Comparison of ENCODE assay signal across 9 mouse cellular contexts in the genomic region with DNA sequence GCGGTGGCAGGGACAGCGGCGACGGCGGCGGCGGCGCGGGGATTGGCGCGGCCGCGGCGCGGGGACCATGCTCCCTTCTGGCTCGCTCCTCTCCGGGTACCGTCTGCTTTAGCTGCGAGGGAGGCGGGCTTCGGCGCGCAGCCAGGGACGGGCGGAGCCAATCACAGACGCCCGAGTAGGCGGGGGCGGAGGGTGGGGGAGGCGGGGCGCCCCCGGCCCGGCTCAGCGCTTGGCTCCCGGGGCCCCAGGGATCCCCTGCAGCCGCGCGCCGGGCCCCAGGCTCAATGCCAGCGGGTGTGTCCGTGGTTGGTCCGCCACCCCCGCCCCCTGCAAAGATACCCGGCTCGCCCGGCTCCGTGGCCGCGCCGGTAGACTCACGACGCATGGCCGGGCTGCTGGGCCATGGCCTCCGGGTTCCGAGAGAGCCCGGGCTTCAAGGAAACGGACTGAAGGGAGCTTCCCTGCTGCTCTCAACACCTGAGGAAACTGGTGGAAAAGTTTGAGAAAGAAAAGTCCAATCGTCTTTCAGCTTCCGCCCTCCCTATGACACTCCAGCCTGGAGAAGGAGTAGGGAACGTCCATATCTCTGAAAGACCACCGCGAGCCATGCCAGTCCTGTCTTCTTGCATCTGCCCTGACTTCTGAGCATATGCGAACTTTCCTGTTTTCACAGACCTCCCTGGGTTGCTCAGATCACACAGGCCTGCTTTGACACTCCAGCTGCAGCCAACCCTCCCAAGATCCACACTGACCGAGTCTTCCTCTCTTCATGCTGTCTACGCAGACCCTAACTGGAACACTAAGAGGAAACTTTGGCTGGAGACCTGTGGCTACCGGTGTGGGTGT. TPM values are rescaled to one million over a fixed set of nuclear protein-coding genes. Genes with fewer than 3 reads are reported as not detected.
DNase-seq lines count a peak whose midpoint lies in the region; ATAC-seq and TF ChIP-seq lines count a peak whose summit lies in the region.
"Had no signal": no experiment of that assay in that cellular context is flagged by ENCODE, and none has a peak within 500 bp of the region (broad histone marks: within the 10 kb centered on the region; RNA-seq: fewer than 3 reads in every experiment).

Gene Klhl29, minus strand, starts transcription at position 67 of the 846 bp plus-strand sequence.

- WGBS in spleen, adult 2 months, result 5% methylated on average over 60 of the region's 66 CpGs
- WGBS in embryonic facial prominence, embryonic 15.5 days, result 1% methylated on average over 58 of the region's 66 CpGs
- under 1% methylated on average over 53 of the region's 66 CpGs for WGBS in limb, embryonic 13.5 days
- WGBS in midbrain, embryonic 15.5 days, result under 1% methylated on average over 62 of the region's 66 CpGs

- no peaks in the 10 kb centered on the region for H3K36me3 ChIP-seq in spleen, adult 2 months (ENCODE audit: control insufficient read depth, insufficient read depth, low read length)
- no peaks in the 10 kb centered on the region for H3K36me3 ChIP-seq in embryonic facial prominence, embryonic 15.5 days
- H3K36me3 ChIP-seq in limb, embryonic 13.5 days, result no peaks in the 10 kb centered on the region
- H3K36me3 ChIP-seq in midbrain, embryonic 15.5 days (replicated peaks), result no peaks in the 10 kb centered on the region

- H3K27ac ChIP-seq in spleen, adult 2 months (ENCODE audit: insufficient read depth, low read length), result peak within 1 kb of the TSS; percentile 29
- H3K27ac ChIP-seq in embryonic facial prominence, embryonic 15.5 days (replicated peaks), result peak within 1 kb of the TSS; percentile 72
- peak within 1 kb of the TSS; percentile 81 for H3K27ac ChIP-seq in limb, embryonic 13.5 days
- peak within 1 kb of the TSS; percentile 95 for H3K27ac ChIP-seq in midbrain, embryonic 15.5 days

- peaks cover 11% of the 10 kb centered on the region; the same call in 1 of the 2 replicates for H3K27me3 ChIP-seq in spleen, adult 2 months (ENCODE audit: control insufficient read depth, insufficient read depth, low read length)
- H3K27me3 ChIP-seq in embryonic facial prominence, embryonic 15.5 days, result peaks cover 3% of the 10 kb centered on the region; the same call in 1 of the 2 replicates
- H3K27me3 ChIP-seq in limb, embryonic 13.5 days, result 0 out of 2 replicates have a peak, but pooled peaks cover 5% of the 10 kb centered on the region
- no peaks in the 10 kb centered on the region for H3K27me3 ChIP-seq in midbrain, embryonic 15.5 days (replicated peaks)

- peak; percentile 6; the same call in 1 of the 2 replicates for TF ChIP-seq POLR2A in spleen, adult 2 months (IDR thresholded peaks at IDR 0.05; ENCODE audit: low read depth, low read length)

- H3K4me1 ChIP-seq in spleen, adult 2 months (ENCODE audit: control insufficient read depth, insufficient read depth, insufficient read length), result no peaks in the 10 kb centered on the region
- peaks cover 11% of the 10 kb centered on the region for H3K4me1 ChIP-seq in embryonic facial prominence, embryonic 15.5 days
- H3K4me1 ChIP-seq in limb, embryonic 13.5 days, result peaks cover 20% of the 10 kb centered on the region
- peaks cover 31% of the 10 kb centered on the region for H3K4me1 ChIP-seq in midbrain, embryonic 15.5 days

- peak within 1 kb of the TSS; percentile 53 for H3K9ac ChIP-seq in embryonic facial prominence, embryonic 15.5 days
- H3K9ac ChIP-seq in limb, embryonic 13.5 days, result peak within 1 kb of the TSS; percentile 87
- peak within 1 kb of the TSS; percentile 88 for H3K9ac ChIP-seq in midbrain, embryonic 15.5 days

- H3K4me3 ChIP-seq in spleen, adult 2 months (ENCODE audit: extremely low read depth, insufficient read depth, insufficient read length), result peak within 1 kb of the TSS; percentile 51
- H3K4me3 ChIP-seq in embryonic facial prominence, embryonic 15.5 days (replicated peaks), result peak within 1 kb of the TSS; percentile 72
- H3K4me3 ChIP-seq in limb, embryonic 13.5 days, result peak within 1 kb of the TSS; percentile 88
- peak within 1 kb of the TSS; percentile 98 for H3K4me3 ChIP-seq in midbrain, embryonic 15.5 days
- H3K4me3 ChIP-seq: myocyte had no signal

- no peaks in the 10 kb centered on the region for H3K9me3 ChIP-seq in embryonic facial prominence, embryonic 15.5 days (replicated peaks)
- H3K9me3 ChIP-seq in limb, embryonic 13.5 days, result no peaks in the 10 kb centered on the region
- H3K9me3 ChIP-seq in midbrain, embryonic 15.5 days, result no peaks in the 10 kb centered on the region

- peak in 1 of 2 experiments; percentile 7 for DNase-seq in spleen, adult 2 months (ENCODE audit: low read depth in 1 of 2, low spot score in 2 of 2)
- DNase-seq in spleen, adult 12 weeks (ENCODE audit: low spot score), result no peak
- DNase-seq in heart, adult 9 months (ENCODE audit: low spot score in 2 of 2), result peak; percentile 68 to 81
- DNase-seq in kidney, adult 9 months, result peak; percentile 76
- DNase-seq in testis, postnatal 10 days (ENCODE audit: low spot score), result peak; percentile 90

- peak; percentile 90 for ATAC-seq in embryonic facial prominence, embryonic 15.5 days (ENCODE audit: insufficient number of reproducible peaks, low FRiP score, low TSS enrichment, low read depth)
- peak; percentile 94 for ATAC-seq in limb, embryonic 13.5 days (ENCODE audit: low FRiP score, low read depth)
- ATAC-seq in midbrain, embryonic 15.5 days (replicated peaks), result peak; percentile 94

- no peak for TF ChIP-seq CTCF in spleen, adult 2 months (IDR thresholded peaks at IDR 0.05; ENCODE audit: extremely low read depth, insufficient read depth, insufficient read length, insufficient replicate concordance)

- H3K4me2 ChIP-seq in embryonic facial prominence, embryonic 15.5 days (replicated peaks), result peak within 1 kb of the TSS; percentile 98
- H3K4me2 ChIP-seq in limb, embryonic 13.5 days (replicated peaks), result peak within 1 kb of the TSS; percentile 99
- peak within 1 kb of the TSS; percentile 86 for H3K4me2 ChIP-seq in midbrain, embryonic 15.5 days

RNA-seq across cellular contexts. Expression of gene Klhl29, which starts in this region (rescaled TPM):
- polyA plus RNA-seq in spleen, adult 2 months (2012; rRNA removed), result 6.4 and 8.7 TPM in 2 replicates
- polyA plus RNA-seq in embryonic facial prominence, embryonic 15.5 days (2015; fragmentation: Nextera tagmentation; extraction: Ambion mirVana), result 1.5 and 2.0 TPM in 2 replicates
- 2.2 and 2.3 TPM in 2 replicates for polyA plus RNA-seq in limb, embryonic 13.5 days (2015; fragmentation: Nextera tagmentation; extraction: Ambion mirVana)
- polyA plus RNA-seq in midbrain, embryonic 15.5 days (2015; fragmentation: Nextera tagmentation; extraction: Ambion mirVana), result 4.8 and 5.2 TPM in 2 replicates

Comparison
In these comparisons a context has a peak if more than half of its experiments do, and no peak if none do; other contexts are left out.
1. H3K27ac ChIP-seq: peak in every context shown above with its lines; median percentile 95 in midbrain, embryonic 15.5 days; 81 in limb, embryonic 13.5 days; 72 in embryonic facial prominence, embryonic 15.5 days; 29 in spleen, adult 2 months.